Mouse (Mus musculus) E14TG2a.4 (cell line): ENCODE results near the gene Epm2aip1.

ENCODE experiments used
- CTCF ChIP-seq: conservative IDR thresholded peaks from 2 replicates; pipeline ENCODE4 v1.5.1; 2014; ENCODE audit warnings: low read length
- POU5F1 ChIP-seq: IDR thresholded peaks from 2 replicates; pipeline ENCODE4 v1.6.1; 2014; ENCODE audit warnings: low read length, borderline replicate concordance

DNA sequence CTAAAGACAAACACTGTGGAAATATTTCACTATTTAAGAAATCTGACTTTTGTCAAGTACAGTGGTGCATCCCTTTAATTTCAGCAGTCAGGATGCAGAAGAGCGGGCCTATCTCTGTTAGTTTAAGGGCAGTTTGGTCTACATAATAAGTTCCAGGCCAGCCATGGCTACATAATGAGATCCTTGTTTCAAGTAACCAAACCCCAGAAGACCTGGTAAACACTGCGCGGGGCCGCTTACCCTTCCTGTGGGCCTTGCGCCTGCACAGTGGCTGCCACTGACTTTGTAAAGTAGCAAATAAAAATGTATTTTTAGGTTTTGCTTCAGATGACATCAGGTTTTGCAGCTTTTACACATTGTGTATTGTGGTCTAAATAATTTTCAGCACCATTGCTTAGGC, 48.3 kb upstream of the Epm2aip1 start:
- TF ChIP-seq CTCF (no peak), POU5F1 (no peak)
